Mouse (Mus musculus) G1E (cell line): ENCODE results near the gene Tmem19.

Experiments used
- CTCF ChIP-seq: IDR thresholded peaks from 2 replicates; pipeline ENCODE4 v1.5.1; 2012; ENCODE audit warnings: low read depth, low read length, inconsistent platforms, mixed read lengths
- GATA1 ChIP-seq: IDR thresholded peaks from 2 replicates; pipeline ENCODE4 v1.6.1; 2012; ENCODE audit warnings: borderline replicate concordance, low read length, inconsistent platforms, mixed read lengths

GRCm38 (mm10) chr10:115307331-115307875 lies 54.9 kb downstream of the Tmem19 start:
- no peak for TF ChIP-seq GATA1
- no peak for TF ChIP-seq CTCF
